Mouse (Mus musculus) stomach, postnatal 0 days (tissue): Measurements from ENCODE around the gene Fnbp1l. TPM values are rescaled to one million over a fixed set of nuclear protein-coding genes. Genes with fewer than 3 reads are reported as not detected.
A peak's percentile ranks its signal among the peaks of the same experiment; 100 is the strongest.

Experiments used
- ATAC-seq: fragments of 200-750 bp; cut with Nextera tagmentation; 2 replicates; pipeline ENCODE4 v1.8.0; 2017; ENCODE audit not compliant: low FRiP score, low TSS enrichment
- DNase-seq: peaks from one replicate; pipeline ENCODE4 v3.0.0-alpha.2; 2016; ENCODE audit warnings: low spot score
- H3K27ac ChIP-seq: fragments of 300-500 bp; sonication (generic); replicated peaks from 2 replicates; pipeline ENCODE4 v1.5.1; 2014; ENCODE audit warnings: mild to moderate bottlenecking, control low read depth
- H3K27me3 ChIP-seq: fragments of 300-500 bp; sonication (generic); 2 replicates; pipeline ENCODE4 v1.6.1; 2014; ENCODE audit warnings: low read length; ENCODE audit not compliant: control insufficient read depth, insufficient read depth
- H3K36me3 ChIP-seq: fragments of 300-500 bp; sonication (generic); 2 replicates; pipeline ENCODE4 v1.6.1; 2014; ENCODE audit warnings: low read length, mixed read lengths; ENCODE audit not compliant: control insufficient read depth, insufficient read depth
- H3K4me1 ChIP-seq: fragments of 300-500 bp; sonication (generic); replicated peaks from 2 replicates; pipeline ENCODE4 v1.6.1; 2014; ENCODE audit warnings: antibody characterized with exemption; ENCODE audit not compliant: control insufficient read depth, insufficient read depth
- H3K4me2 ChIP-seq: fragments of 300-500 bp; sonication (generic); replicated peaks from 2 replicates; pipeline ENCODE4 v1.6.1; 2014; ENCODE audit warnings: low read depth, mild to moderate bottlenecking, control low read depth, moderate library complexity
- H3K4me3 ChIP-seq: fragments of 300-500 bp; sonication (generic); 2 replicates; pipeline ENCODE4 v1.5.1; 2014; ENCODE audit warnings: low read depth, low read length, control low read depth
- H3K9ac ChIP-seq: fragments of 300-500 bp; sonication (generic); 2 replicates; pipeline ENCODE4 v1.6.1; 2014; ENCODE audit warnings: mild to moderate bottlenecking, low read length, control low read depth, mixed read lengths
- H3K9me3 ChIP-seq: fragments of 300-500 bp; sonication (generic); 2 replicates; pipeline ENCODE4 v1.6.1; 2016; ENCODE audit warnings: low read length; ENCODE audit not compliant: control insufficient read depth
- CTCF ChIP-seq: IDR thresholded peaks from 2 replicates; pipeline ENCODE4 v1.5.1; 2016; ENCODE audit warnings: antibody characterized with exemption, low read depth, mild to moderate bottlenecking, moderate library complexity
- EP300 ChIP-seq: optimal IDR thresholded peaks from 2 replicates; pipeline ENCODE3; 2016; ENCODE audit warnings: antibody characterized with exemption
- WGBS: fragments of 180-500 bp; shearing (Covaris S2); extraction: QIAGEN DNeasy Blood & Tissue Kit; methylation state at CpG from one replicate; pipeline ENCODE4 v1.1.7; 2014; 5-methylcytosine and 5-hydroxymethylcytosine counted together
- polyA plus RNA-seq: library from polyadenylated mRNA; unstranded; fragments of >200 nt; fragmentation: Nextera tagmentation; extraction: Ambion mirVana; gene quantifications from 2 replicates; pipeline ENCODE4 v1.2.1, GENCODE M21; 2015

Fnbp1l gene
- polyA plus RNA-seq, 1 experiment from 2014 or later: 20.8 TPM

- Histone ChIP-seq H3K4me1 (0 out of 2 replicates have a peak, but pooled peaks cover 2% of the 10 kb centered on the region), H3K4me3 (no peak overlapping the region), H3K27me3 (no peaks in the 10 kb centered on the region), H3K27ac (no peak overlapping the region), H3K4me2 (no peak overlapping the region), H3K36me3 (no peaks in the 10 kb centered on the region), H3K9me3 (no peaks in the 10 kb centered on the region), H3K9ac (no peak overlapping the region)
- no peak for ATAC-seq
- TF ChIP-seq CTCF: no peak
- no peak for TF ChIP-seq EP300
- DNase-seq: no peak
- 55% methylated on average over 10 of the region's 10 CpGs for WGBS
These were observed 113.1 kb downstream of the Fnbp1l start for GRCm38 (mm10) chr3:122506343-122506916.

DNA sequence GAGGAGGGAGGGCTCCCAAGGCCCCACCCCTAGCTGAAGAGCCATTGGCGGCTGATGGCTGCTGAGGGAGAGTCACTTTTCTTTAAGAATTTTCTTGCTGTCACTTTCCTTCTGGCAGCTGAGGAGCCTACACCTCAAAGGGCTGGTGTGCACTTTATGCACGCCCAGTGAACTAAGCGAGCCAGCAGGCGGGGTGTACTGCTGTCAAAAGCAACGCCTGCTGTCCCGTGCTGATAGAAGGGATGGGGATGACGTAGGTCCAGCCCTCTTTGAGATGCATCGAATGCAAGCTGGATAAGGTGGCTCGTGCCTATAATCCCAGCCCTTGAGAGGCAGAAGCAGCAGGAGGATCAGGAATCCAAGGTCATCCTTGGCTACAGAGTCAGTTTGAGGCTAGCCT lies 118.6 kb downstream of the Fnbp1l start:
- Histone ChIP-seq H3K9ac (no peak overlapping the region), H3K27me3 (no peaks in the 10 kb centered on the region), H3K9me3 (no peaks in the 10 kb centered on the region), H3K27ac (no peak overlapping the region), H3K4me3 (no peak overlapping the region), H3K4me2 (no peak overlapping the region), H3K36me3 (no peaks in the 10 kb centered on the region), H3K4me1 (no peaks in the 10 kb centered on the region)
- 87% methylated on average over 9 of the region's 9 CpGs for WGBS
- no peak for DNase-seq
- TF ChIP-seq CTCF (no peak), EP300 (no peak)
- ATAC-seq: no peak

- Histone ChIP-seq H3K4me1 (no peaks in the 10 kb centered on the region), H3K4me3 (no peak overlapping the region), H3K36me3 (no peaks in the 10 kb centered on the region), H3K27ac (no peak overlapping the region), H3K9me3 (no peaks in the 10 kb centered on the region), H3K9ac (no peak overlapping the region), H3K27me3 (no peaks in the 10 kb centered on the region), H3K4me2 (no peak overlapping the region)
- no peak for DNase-seq
- WGBS: 73% methylated on average over 6 of the region's 6 CpGs
- no peak for ATAC-seq
- no peak for TF ChIP-seq EP300
- TF ChIP-seq CTCF: no peak
These were observed 119.9 kb downstream of the Fnbp1l start for GRCm38 (mm10) chr3:122499647-122500046.

DNA sequence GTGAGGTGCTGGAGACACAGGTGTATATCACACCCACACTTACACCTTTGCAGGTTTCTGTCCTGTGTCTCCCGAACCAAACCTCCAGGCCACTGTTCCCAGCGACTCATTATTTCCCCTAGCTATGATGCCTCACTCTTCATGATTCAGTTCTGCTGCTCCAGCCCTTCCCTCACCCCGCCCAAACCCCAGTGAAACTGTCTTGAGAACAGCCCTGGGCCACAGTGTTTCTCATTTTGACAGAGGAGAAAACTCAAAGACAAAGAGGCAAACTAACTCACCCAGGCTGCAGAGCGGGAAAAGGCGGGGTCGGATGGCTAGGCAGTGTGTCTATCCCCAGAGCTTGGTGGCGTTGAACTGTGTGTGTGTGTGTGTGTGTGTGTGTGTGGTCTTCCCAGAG lies 121.0 kb downstream of the Fnbp1l start:
- TF ChIP-seq EP300: no peak
- TF ChIP-seq CTCF: no peak
- WGBS: 69% methylated on average over 7 of the region's 7 CpGs

DNA sequence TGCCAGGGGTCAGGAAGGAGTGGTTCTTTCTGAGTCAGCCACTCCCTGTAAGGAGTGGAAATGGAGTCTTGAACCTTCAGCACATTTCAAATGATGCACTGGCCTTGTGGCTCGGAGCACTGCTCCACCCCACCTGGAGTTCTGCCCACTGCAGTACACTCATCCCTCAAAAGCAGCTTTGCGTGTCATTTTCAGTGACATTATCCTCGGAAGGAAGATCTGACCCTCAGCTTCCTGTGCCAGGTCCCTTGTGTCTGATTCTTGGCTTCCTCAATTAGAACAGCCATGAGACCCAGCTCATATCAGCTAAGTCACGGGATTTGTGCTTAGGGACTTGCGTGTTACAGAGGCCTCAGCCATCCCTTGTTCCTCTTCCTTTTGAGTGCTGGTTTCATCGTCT lies 121.6 kb downstream of the Fnbp1l start:
- 70% methylated on average over 6 of the region's 6 CpGs for WGBS

More for the DNA sequence above, 121.0 kb downstream of the Fnbp1l start:
- Histone ChIP-seq H3K36me3 (no peaks in the 10 kb centered on the region), H3K4me1 (no peaks in the 10 kb centered on the region), H3K9ac (no peak overlapping the region), H3K4me2 (no peak overlapping the region), H3K4me3 (no peak overlapping the region), H3K27ac (no peak overlapping the region), H3K27me3 (no peaks in the 10 kb centered on the region), H3K9me3 (no peaks in the 10 kb centered on the region)
- ATAC-seq (peak; percentile 30; the same call in 1 of the 2 replicates), DNase-seq (no peak)

GRCm38 (mm10) chr3:122494764-122495163 lies 124.8 kb downstream of the Fnbp1l start:
- DNase-seq: no peak
- ATAC-seq: no peak
- H3K9ac ChIP-seq: no peak overlapping the region
- no peak overlapping the region for H3K27ac ChIP-seq
- no peaks in the 10 kb centered on the region for H3K9me3 ChIP-seq
- WGBS: 56% methylated on average over 6 of the region's 6 CpGs
- H3K4me3 ChIP-seq: no peak overlapping the region
- H3K27me3 ChIP-seq: no peaks in the 10 kb centered on the region
- TF ChIP-seq CTCF: no peak
- no peak for TF ChIP-seq EP300
- H3K4me2 ChIP-seq: no peak overlapping the region
- no peaks in the 10 kb centered on the region for H3K36me3 ChIP-seq
- H3K4me1 ChIP-seq: no peaks in the 10 kb centered on the region

More for the DNA sequence above, 121.6 kb downstream of the Fnbp1l start:
- no peak for TF ChIP-seq EP300
- TF ChIP-seq CTCF: no peak
- Histone ChIP-seq H3K27ac (no peak overlapping the region), H3K4me2 (no peak overlapping the region), H3K36me3 (no peaks in the 10 kb centered on the region), H3K27me3 (no peaks in the 10 kb centered on the region), H3K4me3 (no peak overlapping the region), H3K9ac (no peak overlapping the region), H3K4me1 (no peaks in the 10 kb centered on the region), H3K9me3 (no peaks in the 10 kb centered on the region)
- ATAC-seq (no peak), DNase-seq (no peak)
